In genomic region chr4:141269080-141269479, GRCm38 (mm10) we compare ENCODE assay signal across 19 mouse cellular contexts. TPM values are rescaled to one million over a fixed set of nuclear protein-coding genes. Genes with fewer than 3 reads are reported as not detected.
DNase-seq lines count a peak whose midpoint lies in the region; ATAC-seq and TF ChIP-seq lines count a peak whose summit lies in the region.
"Had no signal": no experiment of that assay in that cellular context is flagged by ENCODE, and none has a peak within 500 bp of the region (broad histone marks: within the 10 kb centered on the region; RNA-seq: fewer than 3 reads in every experiment).

No protein-coding gene starts in this region.

- no peak overlapping the region for H3K27ac ChIP-seq in intestine, postnatal 0 days (ENCODE audit: low read depth, low read length)
- no peak overlapping the region for H3K27ac ChIP-seq in intestine, embryonic 16.5 days (ENCODE audit: low read length)
- H3K27ac ChIP-seq: embryonic facial prominence, embryonic 15.5 days; kidney, embryonic 15.5 days; liver, embryonic 14.5 days; macrophage had no signal

- DNase-seq in A20 (ENCODE audit: low read depth, low spot score) (peak; percentile 67), MEL-GATA-1-ER (ENCODE audit: extremely low read depth, low read depth) (peak; percentile 53)
- no peak for DNase-seq in adrenal gland, postnatal 4 days (ENCODE audit: low spot score in 2 of 2)
- no peak for DNase-seq in right cerebral cortex, postnatal 25 days
- DNase-seq in left cerebral cortex, adult 11 months (ENCODE audit: low spot score) = no peak
- DNase-seq: adrenal gland, adult 8-10 months; gastrocnemius, postnatal 14 days had no signal

- TF ChIP-seq CTCF in intestine, postnatal 0 days (IDR thresholded peaks at IDR 0.05; ENCODE audit: low read depth) = peak; percentile 53

- H3K36me3 ChIP-seq in intestine, postnatal 0 days (ENCODE audit: control insufficient read depth, insufficient read depth) = no peaks in the 10 kb centered on the region
- no peaks in the 10 kb centered on the region for H3K36me3 ChIP-seq in intestine, embryonic 16.5 days (ENCODE audit: control insufficient read depth, insufficient read depth, low read length)
- H3K36me3 ChIP-seq: embryonic facial prominence, embryonic 15.5 days; kidney, embryonic 15.5 days had no signal

- no peaks in the 10 kb centered on the region for H3K4me1 ChIP-seq in intestine, postnatal 0 days (replicated peaks; ENCODE audit: control insufficient read depth, insufficient read depth, low read length)
- peaks cover 15% of the 10 kb centered on the region for H3K4me1 ChIP-seq in intestine, embryonic 16.5 days (ENCODE audit: control insufficient read depth, insufficient read depth, low read length)

- ATAC-seq in intestine, postnatal 0 days = no peak
- ATAC-seq in intestine, embryonic 16.5 days = no peak
- ATAC-seq in megakaryocyte progenitor cell, adult 5-6 weeks (replicated peaks; ENCODE audit: poor library complexity) = peak; percentile 44
- ATAC-seq: CD4-positive, CD25-positive, alpha-beta regulatory T cell, adult 4 months; forebrain, embryonic 14.5 days; hindbrain, embryonic 16.5 days; midbrain, embryonic 16.5 days had no signal

- no peak overlapping the region for H3K4me2 ChIP-seq in intestine, postnatal 0 days (replicated peaks; ENCODE audit: low read depth)
- no peak overlapping the region for H3K4me2 ChIP-seq in intestine, embryonic 16.5 days (ENCODE audit: low read depth, low read length)
- H3K4me2 ChIP-seq: embryonic facial prominence, embryonic 15.5 days; kidney, embryonic 15.5 days had no signal

- H3K9me3 ChIP-seq in intestine, postnatal 0 days (ENCODE audit: control insufficient read depth) = no peaks in the 10 kb centered on the region
- peaks cover 4% of the 10 kb centered on the region; the same call in 1 of the 2 replicates for H3K9me3 ChIP-seq in intestine, embryonic 16.5 days (ENCODE audit: control insufficient read depth, low read length)
- H3K9me3 ChIP-seq: embryonic facial prominence, embryonic 15.5 days; kidney, embryonic 15.5 days had no signal

- H3K27me3 ChIP-seq in intestine, postnatal 0 days (replicated peaks; ENCODE audit: control insufficient read depth, insufficient read depth, low read length) = no peaks in the 10 kb centered on the region
- H3K27me3 ChIP-seq in intestine, embryonic 16.5 days (replicated peaks; ENCODE audit: control insufficient read depth, insufficient read depth, low read length) = no peaks in the 10 kb centered on the region
- H3K27me3 ChIP-seq: embryonic facial prominence, embryonic 15.5 days; kidney, embryonic 15.5 days had no signal

- WGBS in intestine, postnatal 0 days = 57% methylated on average over 6 of the region's 6 CpGs
- 79% methylated on average over 6 of the region's 6 CpGs for WGBS in intestine, embryonic 16.5 days

- H3K9ac ChIP-seq in intestine, postnatal 0 days (ENCODE audit: low read depth, low read length) = no peak overlapping the region
- H3K9ac ChIP-seq in intestine, embryonic 16.5 days (ENCODE audit: low read depth, low read length) = no peak overlapping the region
- H3K9ac ChIP-seq: embryonic facial prominence, embryonic 15.5 days; kidney, embryonic 15.5 days; liver, embryonic 14.5 days had no signal

- H3K4me3 ChIP-seq in intestine, postnatal 0 days (ENCODE audit: low read depth, low read length) = no peak overlapping the region
- H3K4me3 ChIP-seq in intestine, embryonic 16.5 days (ENCODE audit: low read length) = no peak overlapping the region
- H3K4me3 ChIP-seq: embryonic facial prominence, embryonic 15.5 days; kidney, embryonic 15.5 days had no signal

RNA-seq across cellular contexts. Expression of gene Arhgef19, which starts 29.8 kb away (rescaled TPM):
- 4.5 and 6.3 TPM in 2 replicates for polyA plus RNA-seq in intestine, postnatal 0 days (2015; fragmentation: Nextera tagmentation; extraction: Ambion mirVana)
- 15.0 and 15.1 TPM in 2 replicates for polyA plus RNA-seq in intestine, embryonic 16.5 days (2015; fragmentation: Nextera tagmentation; extraction: Ambion mirVana)
- not detected in 2 replicates for total RNA-seq in megakaryocyte progenitor cell, adult 5-6 weeks (2015)
- total RNA-seq in megakaryocyte progenitor cell, adult 5-6 weeks (2017) = not detected in 2 replicates
- total RNA-seq in adrenal gland, postnatal 4 days (2021) = 10 to 100 TPM; 37.5 to 39.2 TPM
- total RNA-seq: neutrophil, adult 5-6 weeks had no signal
- polyA plus RNA-seq: CD4-positive, CD25-positive, alpha-beta regulatory T cell, adult 4 months; macrophage had no signal

RNA-seq across cellular contexts. Expression of gene Epha2, which starts 32.0 kb away (rescaled TPM):
- 5.6 and 6.6 TPM in 2 replicates for polyA plus RNA-seq in intestine, postnatal 0 days (2015; fragmentation: Nextera tagmentation; extraction: Ambion mirVana)
- polyA plus RNA-seq in intestine, embryonic 16.5 days (2015; fragmentation: Nextera tagmentation; extraction: Ambion mirVana) = 7.6 and 8.5 TPM in 2 replicates
- total RNA-seq in megakaryocyte progenitor cell, adult 5-6 weeks (2015) = 0.46 and 0.49 TPM in 2 replicates
- 0.14 and 0.50 TPM in 2 replicates for total RNA-seq in megakaryocyte progenitor cell, adult 5-6 weeks (2017)
- 10 to 100 TPM; 19.0 to 21.5 TPM for total RNA-seq in adrenal gland, postnatal 4 days (2021)

RNA-seq across cellular contexts. Expression of gene Rsg1, which starts 55.3 kb away (rescaled TPM):
- polyA plus RNA-seq in intestine, postnatal 0 days (2015; fragmentation: Nextera tagmentation; extraction: Ambion mirVana) = 0.97 and 0.98 TPM in 2 replicates
- 4.2 and 5.1 TPM in 2 replicates for polyA plus RNA-seq in intestine, embryonic 16.5 days (2015; fragmentation: Nextera tagmentation; extraction: Ambion mirVana)
- total RNA-seq in megakaryocyte progenitor cell, adult 5-6 weeks (2015) = 0.73 and 1.4 TPM in 2 replicates
- total RNA-seq in megakaryocyte progenitor cell, adult 5-6 weeks (2017) = 1.8 and 3.5 TPM in 2 replicates
- total RNA-seq in adrenal gland, postnatal 4 days (2021) = 1 to 10 TPM; 2.5 to 2.7 TPM
- polyA plus RNA-seq: macrophage had no signal

Comparison
In these comparisons a context has a peak if more than half of its experiments do, and no peak if none do; other contexts are left out.
1. DNase-seq: peak in A20 (single experiment) and MEL-GATA-1-ER (single experiment); none in adrenal gland, postnatal 4 days (0 of 2), right cerebral cortex, postnatal 25 days (single experiment) and left cerebral cortex, adult 11 months (single experiment).
2. RNA of gene Arhgef19, which starts 29.8 kb away (total RNA-seq): 37.5 to 39.2 TPM in adrenal gland, postnatal 4 days; not detected in megakaryocyte progenitor cell, adult 5-6 weeks; every median in the first group is over 10 times any median in the second.
3. RNA of gene Epha2, which starts 32.0 kb away (total RNA-seq): 19.0 to 21.5 TPM in adrenal gland, postnatal 4 days; 0.14 to 0.50 TPM in megakaryocyte progenitor cell, adult 5-6 weeks; every median in the first group is over 10 times any median in the second.